Mouse (Mus musculus) limb, embryonic 12.5 days (tissue): ENCODE measurements at regions not wholly inside any gene's neighbourhood (a gene's known extent, or its start where the extent isn't known, plus 50 kb on each side); places are given as distances from the start of the nearest gene placed in this dataset.

Source experiments
- ATAC-seq: fragments of 200-750 bp; cut with Nextera tagmentation; 2 replicates; pipeline ENCODE4 v1.8.0; 2017; ENCODE audit warnings: low read depth, moderate TSS enrichment; ENCODE audit not compliant: insufficient number of reproducible peaks, insufficient read depth, low FRiP score, low TSS enrichment
- H3K27ac ChIP-seq: fragments of 300-500 bp; sonication (generic); 2 replicates; pipeline ENCODE4 v1.5.1; 2016; ENCODE audit warnings: mild to moderate bottlenecking, moderate library complexity
- H3K27me3 ChIP-seq: fragments of 300-500 bp; sonication (generic); 2 replicates; pipeline ENCODE4 v1.6.1; 2016; ENCODE audit warnings: mild to moderate bottlenecking, moderate library complexity
- H3K36me3 ChIP-seq: fragments of 300-500 bp; sonication (generic); 2 replicates; pipeline ENCODE4 v1.6.1; 2016; ENCODE audit warnings: mild to moderate bottlenecking, moderate library complexity
- H3K4me1 ChIP-seq: fragments of 300-500 bp; sonication (generic); replicated peaks from 2 replicates; pipeline ENCODE4 v1.6.1; 2016
- H3K4me2 ChIP-seq: fragments of 300-500 bp; sonication (generic); 2 replicates; pipeline ENCODE4 v1.6.1; 2016; ENCODE audit warnings: mild to moderate bottlenecking, moderate library complexity
- H3K4me3 ChIP-seq: fragments of 300-500 bp; sonication (generic); replicated peaks from 2 replicates; pipeline ENCODE4 v1.5.1; 2016; ENCODE audit warnings: mild to moderate bottlenecking
- H3K9ac ChIP-seq: fragments of 300-500 bp; sonication (generic); replicated peaks from 2 replicates; pipeline ENCODE4 v1.6.1; 2016; ENCODE audit warnings: mild to moderate bottlenecking, moderate library complexity
- H3K9me3 ChIP-seq: fragments of 300-500 bp; sonication (generic); 2 replicates; pipeline ENCODE4 v1.6.1; 2016; ENCODE audit warnings: mild to moderate bottlenecking, moderate library complexity
- WGBS: fragments of 180-500 bp; shearing (Covaris S2); methylation state at CpG from one replicate; pipeline ENCODE4 v1.1.7; 2016; 5-methylcytosine and 5-hydroxymethylcytosine counted together

DNA sequence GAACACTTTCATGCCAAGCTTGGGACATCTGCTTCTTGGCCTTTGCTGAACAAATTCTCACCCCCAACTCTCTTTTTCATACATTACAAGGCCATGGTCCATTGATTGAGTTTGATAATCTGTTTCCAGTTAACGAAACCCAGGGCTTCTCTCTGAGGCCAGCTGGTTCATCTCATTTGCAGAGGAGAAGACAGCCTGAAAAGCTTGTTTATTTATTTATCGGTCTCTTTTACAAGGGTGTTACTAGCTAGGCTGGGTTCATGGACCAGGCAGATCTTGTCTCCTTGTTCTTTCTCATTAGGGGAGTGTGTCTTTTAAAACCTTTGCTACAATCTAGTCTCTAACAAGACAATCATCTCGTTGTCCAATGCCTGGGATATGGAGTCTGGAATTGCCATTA is 329.9 kb upstream of the Dynlrb2 start:
- 24% methylated on average over 3 of the region's 3 CpGs for WGBS
- no peak overlapping the region for H3K27ac ChIP-seq
- peaks cover 3% of the 10 kb centered on the region; the same call in 1 of the 2 replicates for H3K4me1 ChIP-seq
- no peak overlapping the region for H3K4me3 ChIP-seq
- no peak overlapping the region for H3K9ac ChIP-seq
- no peaks in the 10 kb centered on the region for H3K36me3 ChIP-seq
- ATAC-seq, result no peak
- no peaks in the 10 kb centered on the region for H3K9me3 ChIP-seq
- no peak overlapping the region for H3K4me2 ChIP-seq
- H3K27me3 ChIP-seq, result no peaks in the 10 kb centered on the region

DNA sequence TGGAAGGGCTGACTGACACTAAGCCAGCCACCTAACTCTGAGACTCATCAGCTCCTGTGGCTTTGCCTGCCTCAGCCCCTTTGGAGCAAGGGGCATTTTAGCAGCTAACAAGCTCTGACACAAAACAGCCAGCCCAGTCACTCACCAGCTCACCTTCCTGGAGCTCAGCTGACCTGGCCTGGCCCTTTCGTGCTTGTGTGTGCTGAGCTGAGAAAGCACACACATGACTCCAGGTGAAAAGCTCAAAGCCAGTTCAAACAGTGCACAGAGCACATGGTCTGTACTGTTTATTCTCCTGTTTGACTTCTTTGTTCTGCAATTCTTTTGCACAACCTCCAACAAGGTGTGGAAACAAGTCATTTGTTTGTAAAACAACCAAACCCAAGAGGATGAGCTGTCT is 330.8 kb upstream of the Dynlrb2 start:
- Histone ChIP-seq H3K36me3 (no peaks in the 10 kb centered on the region), H3K27ac (0 out of 2 replicates have a peak overlapping the region, but pooled peaks have one; percentile 12), H3K9ac (no peak overlapping the region), H3K4me2 (no peak overlapping the region), H3K4me3 (no peak overlapping the region), H3K27me3 (no peaks in the 10 kb centered on the region), H3K9me3 (no peaks in the 10 kb centered on the region), H3K4me1 (peaks cover 3% of the 10 kb centered on the region; the same call in 1 of the 2 replicates)
- ATAC-seq, result no peak
- whole genome bisulfite sequencing, result 44% methylated on average over 1 of the region's 1 CpGs

DNA sequence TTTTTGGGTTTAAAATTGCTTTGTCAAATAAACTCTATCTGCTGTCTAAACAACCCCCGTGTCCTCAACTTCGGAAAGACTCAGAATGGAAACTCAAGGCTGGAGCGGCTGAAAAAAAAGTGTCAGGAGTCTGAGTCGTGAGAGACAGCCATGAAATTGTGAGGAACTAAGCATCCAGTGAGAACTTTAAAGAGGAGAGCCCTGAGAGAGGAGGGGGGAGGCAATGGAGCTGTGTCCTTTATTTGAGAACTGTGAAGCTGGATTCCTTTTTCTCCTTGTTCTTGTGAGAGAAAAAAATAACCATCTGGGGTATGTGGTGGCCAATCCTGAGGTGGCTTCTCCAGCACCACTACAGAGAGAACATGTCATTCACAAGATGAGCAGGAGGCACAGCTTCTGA is 336.9 kb upstream of the Dynlrb2 start:
- no peaks in the 10 kb centered on the region; the same call in 1 of the 2 replicates for H3K27me3 ChIP-seq
- H3K4me1 ChIP-seq, result peaks cover 4% of the 10 kb centered on the region; the same call in 1 of the 2 replicates
- no peak overlapping the region for H3K9ac ChIP-seq
- H3K9me3 ChIP-seq, result no peaks in the 10 kb centered on the region
- H3K36me3 ChIP-seq, result no peaks in the 10 kb centered on the region
- WGBS, result 57% methylated on average over 4 of the region's 4 CpGs
- no peak for ATAC-seq
- no peak overlapping the region for H3K4me2 ChIP-seq
- no peak overlapping the region for H3K27ac ChIP-seq
- no peak overlapping the region for H3K4me3 ChIP-seq

DNA sequence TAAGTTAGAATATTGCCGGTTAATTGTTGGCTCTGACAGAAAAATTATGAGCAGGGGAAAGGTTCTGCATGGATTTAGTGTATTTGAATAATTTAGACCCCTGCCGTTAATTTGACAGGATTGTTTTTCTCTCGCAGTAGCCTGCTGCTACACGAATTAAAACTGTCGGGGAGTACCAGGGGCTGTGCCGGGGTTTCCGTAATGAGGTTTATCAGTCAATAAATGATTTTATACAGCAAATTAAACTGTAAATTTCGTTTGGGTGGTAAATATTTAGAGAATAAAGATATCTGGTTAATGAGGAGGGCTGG is 339.8 kb upstream of the Dynlrb2 start:
- no peak overlapping the region for H3K27ac ChIP-seq
- ATAC-seq, result no peak
- H3K4me1 ChIP-seq, result peaks cover 4% of the 10 kb centered on the region; the same call in 1 of the 2 replicates
- no peak overlapping the region for H3K4me3 ChIP-seq
- no peaks in the 10 kb centered on the region for H3K9me3 ChIP-seq
- H3K9ac ChIP-seq, result no peak overlapping the region
- H3K36me3 ChIP-seq, result no peaks in the 10 kb centered on the region
- H3K27me3 ChIP-seq, result no peaks in the 10 kb centered on the region; the same call in 1 of the 2 replicates
- 0 out of 2 replicates have a peak overlapping the region, but pooled peaks have one; percentile 4 for H3K4me2 ChIP-seq
- 9% methylated on average over 8 of the region's 8 CpGs for WGBS

DNA sequence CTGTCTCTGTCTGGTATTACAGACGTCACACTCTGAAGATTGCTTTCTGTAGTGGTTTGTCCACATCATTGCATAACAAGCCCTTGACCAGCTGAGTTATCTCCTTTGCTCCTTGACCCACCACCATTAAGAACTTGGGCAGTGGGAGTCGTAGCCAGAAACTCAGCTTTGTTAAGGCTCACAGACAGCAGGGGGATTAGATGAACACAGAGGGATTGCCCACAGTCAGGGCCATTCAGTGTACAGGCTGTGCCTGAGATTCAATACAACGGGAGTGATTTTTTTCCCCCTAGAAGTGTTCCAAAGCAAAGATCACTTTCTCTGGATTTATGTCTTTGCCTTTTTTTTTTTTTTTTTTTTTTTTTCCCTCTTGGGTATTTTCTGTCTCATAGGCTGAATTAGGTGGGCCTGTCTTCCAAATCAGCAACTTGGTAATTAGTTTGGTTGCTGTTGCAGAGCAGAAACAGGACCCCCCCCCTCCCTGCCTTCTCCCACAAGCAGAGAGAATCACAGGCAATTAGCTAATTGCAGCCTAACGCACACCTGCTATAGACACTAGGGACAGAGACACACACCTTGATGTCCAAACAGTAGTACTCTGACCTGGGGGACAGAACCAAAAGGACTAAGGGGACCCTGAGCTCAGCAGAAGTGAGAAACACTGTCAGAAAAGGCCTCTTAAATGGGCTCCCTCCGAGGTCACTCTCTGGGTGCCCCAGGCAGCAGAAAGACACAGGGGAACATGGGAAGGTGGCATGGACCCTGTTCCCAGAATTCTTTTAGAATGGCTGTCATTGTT is 340.4 kb upstream of the Dynlrb2 start:
- Histone ChIP-seq H3K36me3 (no peaks in the 10 kb centered on the region), H3K4me2 (0 out of 2 replicates have a peak overlapping the region, but pooled peaks have one; percentile 4), H3K4me1 (peaks cover 4% of the 10 kb centered on the region; the same call in 1 of the 2 replicates), H3K27me3 (no peaks in the 10 kb centered on the region; the same call in 1 of the 2 replicates), H3K27ac (peak overlapping the region; percentile 31; the same call in 1 of the 2 replicates), H3K4me3 (no peak overlapping the region), H3K9ac (no peak overlapping the region), H3K9me3 (no peaks in the 10 kb centered on the region)
- WGBS, result 41% methylated on average over 5 of the region's 5 CpGs
- no peak for ATAC-seq

DNA sequence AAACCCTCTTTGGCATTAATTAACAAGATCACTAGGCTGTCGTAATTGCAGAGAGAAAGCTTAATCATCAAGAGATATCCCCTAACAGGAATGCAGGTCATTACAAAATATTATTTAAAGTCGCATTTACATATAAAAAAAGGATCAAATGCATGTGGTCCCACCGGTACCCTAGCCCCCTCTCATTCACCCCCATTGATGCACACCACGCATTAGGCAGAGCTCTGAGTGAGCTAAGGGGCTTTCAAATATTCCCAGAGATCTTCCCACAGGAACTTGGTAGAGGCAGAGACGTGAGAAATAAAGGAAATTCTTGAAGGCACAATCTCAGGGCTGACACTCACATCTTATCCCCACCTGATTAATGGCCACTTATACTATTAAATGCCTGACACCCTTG is 343.8 kb upstream of the Dynlrb2 start:
- H3K27me3 ChIP-seq, result no peaks in the 10 kb centered on the region; the same call in 1 of the 2 replicates
- 51% methylated on average over 5 of the region's 5 CpGs for WGBS
- H3K36me3 ChIP-seq, result no peaks in the 10 kb centered on the region
- H3K4me1 ChIP-seq, result peaks cover 10% of the 10 kb centered on the region; the same call in 1 of the 2 replicates
- ATAC-seq, result no peak
- H3K9ac ChIP-seq, result no peak overlapping the region
- no peak overlapping the region for H3K27ac ChIP-seq
- H3K4me2 ChIP-seq, result no peak overlapping the region
- H3K9me3 ChIP-seq, result no peaks in the 10 kb centered on the region
- no peak overlapping the region for H3K4me3 ChIP-seq

DNA sequence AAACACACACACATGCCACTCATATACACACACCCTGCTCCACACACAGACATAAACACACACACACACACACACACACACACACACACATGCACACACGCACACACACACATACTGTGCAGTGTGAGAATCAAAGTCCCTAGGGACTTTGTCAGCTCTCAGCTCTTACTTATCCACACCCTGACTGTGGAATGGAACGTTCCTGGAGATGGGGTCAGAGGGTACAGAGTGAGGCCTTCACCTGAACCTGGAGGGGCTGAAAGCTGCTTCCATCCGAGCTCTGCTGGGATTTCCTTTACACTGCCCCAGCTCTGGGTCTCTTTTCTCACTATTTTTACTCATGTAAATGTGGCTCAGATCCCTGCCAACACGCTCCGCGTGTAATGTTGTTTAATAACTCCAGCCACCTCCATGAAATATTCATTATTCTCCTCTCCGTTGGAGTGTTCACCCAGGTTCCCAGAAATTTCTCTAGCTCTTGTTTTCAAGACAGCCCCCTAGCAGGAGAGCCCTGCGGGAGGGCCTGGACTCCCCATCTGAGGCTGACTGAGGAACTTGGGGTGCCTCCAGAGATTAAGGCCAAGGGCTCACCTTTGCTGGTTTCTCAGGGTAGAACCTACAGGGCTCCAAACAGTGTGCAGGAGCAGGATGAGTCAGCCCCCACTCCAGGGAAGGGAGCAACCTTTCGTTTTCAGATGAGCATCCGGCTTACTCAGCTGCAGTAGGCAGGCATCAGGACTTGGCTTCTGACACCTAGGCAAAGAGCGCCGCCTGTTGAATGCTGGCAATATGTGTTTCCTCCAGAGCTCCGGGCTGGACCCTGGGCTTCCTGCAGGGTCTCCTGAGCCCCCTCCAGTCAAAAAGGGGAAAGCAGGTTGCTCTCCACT is 360.8 kb upstream of the Dynlrb2 start:
- ATAC-seq, result no peak
- 0 out of 2 replicates have a peak, but pooled peaks cover 4% of the 10 kb centered on the region for H3K4me1 ChIP-seq
- no peaks in the 10 kb centered on the region for H3K36me3 ChIP-seq
- WGBS, result 45% methylated on average over 13 of the region's 13 CpGs
- H3K27ac ChIP-seq, result no peak overlapping the region
- 0 out of 2 replicates have a peak, but pooled peaks cover 4% of the 10 kb centered on the region for H3K27me3 ChIP-seq
- H3K4me3 ChIP-seq, result no peak overlapping the region
- H3K9me3 ChIP-seq, result no peaks in the 10 kb centered on the region
- H3K9ac ChIP-seq, result no peak overlapping the region
- H3K4me2 ChIP-seq, result no peak overlapping the region

DNA sequence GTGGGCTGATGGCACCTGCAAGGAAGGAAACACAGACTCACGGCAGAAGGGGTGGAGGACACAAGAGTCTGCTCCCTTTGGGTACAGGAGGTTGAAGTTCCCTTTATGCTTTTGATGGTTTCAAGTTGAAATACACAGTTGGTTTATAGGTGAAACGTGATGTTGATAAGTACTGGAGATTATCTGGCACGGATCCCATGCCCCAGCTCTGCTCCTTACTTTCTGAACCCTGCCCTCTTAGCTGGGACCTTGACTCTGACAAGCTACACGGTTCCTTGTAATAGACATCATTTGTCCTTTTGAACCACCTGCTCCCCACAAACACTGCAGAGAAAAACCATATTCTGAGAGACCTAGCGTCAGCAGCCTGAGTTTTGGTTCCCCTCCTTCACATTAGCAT is 363.4 kb upstream of the Dynlrb2 start:
- no peak overlapping the region for H3K9ac ChIP-seq
- 84% methylated on average over 5 of the region's 5 CpGs for WGBS

DNA sequence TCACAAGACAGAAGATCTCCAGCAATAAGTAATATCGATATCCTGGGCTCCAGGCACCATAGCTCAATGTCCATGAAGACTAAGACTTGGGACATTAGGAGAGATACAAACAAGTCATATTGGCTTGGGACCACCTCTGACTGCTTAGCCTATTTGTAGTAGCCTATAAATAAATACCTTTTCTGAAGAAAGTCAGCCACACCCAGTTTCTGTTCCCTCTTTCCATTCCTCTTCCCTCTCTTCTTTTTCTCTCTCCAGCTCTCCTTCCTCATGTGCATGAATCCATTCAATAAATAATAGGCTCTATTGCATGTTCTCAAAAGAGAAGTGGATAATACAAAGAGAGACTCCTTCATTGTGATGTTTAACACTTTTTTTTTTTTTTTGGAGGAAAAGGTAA is 364.8 kb upstream of the Dynlrb2 start:
- Histone ChIP-seq H3K27ac (no peak overlapping the region), H3K9ac (no peak overlapping the region), H3K9me3 (no peaks in the 10 kb centered on the region), H3K36me3 (no peaks in the 10 kb centered on the region), H3K27me3 (0 out of 2 replicates have a peak, but pooled peaks cover 1% of the 10 kb centered on the region), H3K4me3 (no peak overlapping the region), H3K4me1 (0 out of 2 replicates have a peak, but pooled peaks cover 4% of the 10 kb centered on the region), H3K4me2 (no peak overlapping the region)
- no peak for ATAC-seq
- 90% methylated on average over 1 of the region's 1 CpGs for WGBS

More for the DNA sequence above, 363.4 kb upstream of the Dynlrb2 start:
- Histone ChIP-seq H3K4me1 (0 out of 2 replicates have a peak, but pooled peaks cover 4% of the 10 kb centered on the region), H3K36me3 (no peaks in the 10 kb centered on the region), H3K4me2 (no peak overlapping the region), H3K27ac (no peak overlapping the region), H3K4me3 (no peak overlapping the region), H3K27me3 (0 out of 2 replicates have a peak, but pooled peaks cover 4% of the 10 kb centered on the region), H3K9me3 (no peaks in the 10 kb centered on the region)
- ATAC-seq, result no peak

DNA sequence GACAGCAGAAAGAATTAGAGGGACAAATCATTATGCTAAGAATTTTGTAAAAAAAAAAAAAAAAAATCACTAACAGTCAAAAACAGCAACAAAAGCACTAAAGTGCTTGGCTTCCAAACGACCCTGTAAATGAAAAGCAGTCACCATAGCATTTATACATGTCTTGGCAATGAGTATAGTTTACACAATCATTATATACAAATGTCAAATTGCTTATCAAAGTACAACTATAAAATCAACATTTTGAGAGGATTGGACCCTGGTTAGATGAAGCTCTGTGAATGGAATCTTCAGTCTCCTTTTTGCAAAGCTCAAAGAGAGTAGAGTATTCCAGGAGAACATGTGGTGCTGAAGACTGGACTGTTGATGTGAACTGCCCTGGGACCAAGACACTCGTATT is 367.0 kb upstream of the Dynlrb2 start:
- H3K27me3 ChIP-seq, result no peaks in the 10 kb centered on the region; the same call in 1 of the 2 replicates
- no peak for ATAC-seq
- H3K9me3 ChIP-seq, result no peaks in the 10 kb centered on the region
- no peak overlapping the region for H3K27ac ChIP-seq
- H3K9ac ChIP-seq, result no peak overlapping the region
- H3K36me3 ChIP-seq, result no peaks in the 10 kb centered on the region
- H3K4me2 ChIP-seq, result no peak overlapping the region
- H3K4me3 ChIP-seq, result no peak overlapping the region
- WGBS, result 70% methylated on average over 2 of the region's 2 CpGs
- H3K4me1 ChIP-seq, result no peaks in the 10 kb centered on the region

DNA sequence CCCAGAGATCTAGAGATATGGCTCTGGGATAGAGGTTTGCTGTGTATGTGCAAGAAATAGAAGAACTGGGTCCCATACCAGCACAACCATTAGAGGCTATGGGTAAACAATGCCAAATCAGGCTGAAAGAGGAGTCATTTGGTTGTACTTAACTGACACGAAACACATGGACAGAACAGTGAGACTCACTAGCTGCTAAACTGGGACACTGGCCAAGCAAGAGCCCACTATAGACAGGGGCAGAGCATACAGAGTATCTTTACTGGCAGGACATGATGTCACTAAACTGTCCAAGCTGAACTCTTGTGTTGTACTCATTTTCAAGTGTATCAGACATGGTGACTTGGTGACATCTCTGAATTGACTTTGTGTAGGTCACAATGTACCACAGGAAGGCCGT is 371.3 kb upstream of the Dynlrb2 start:
- Histone ChIP-seq H3K36me3 (no peaks in the 10 kb centered on the region), H3K4me1 (no peaks in the 10 kb centered on the region), H3K27ac (no peak overlapping the region), H3K9me3 (no peaks in the 10 kb centered on the region), H3K4me3 (no peak overlapping the region), H3K4me2 (no peak overlapping the region), H3K27me3 (no peaks in the 10 kb centered on the region; the same call in 1 of the 2 replicates), H3K9ac (no peak overlapping the region)
- WGBS, result 83% methylated on average over 2 of the region's 2 CpGs
- no peak for ATAC-seq
